Mouse (Mus musculus) megakaryocyte-erythroid progenitor cell, adult 5-6 weeks (primary cell): ENCODE measurements around the gene Myzap. TPM values are rescaled to one million over a fixed set of nuclear protein-coding genes. Genes with fewer than 3 reads are reported as not detected.
A peak's percentile ranks its signal among the peaks of the same experiment; 100 is the strongest.

Experiments
- ATAC-seq: replicated peaks from 2 replicates; pipeline ENCODE4 v1.8.0; 2016; ENCODE audit warnings: mild to moderate bottlenecking, inconsistent platforms; ENCODE audit not compliant: severe bottlenecking, poor library complexity, low FRiP score, low TSS enrichment
- total RNA-seq, 2 experiments: library from RNA; stranded (forward) in 1 of 2; stranded (reverse) in 1 of 2; fragments of 200-1000, 215-1000 nt in 1 of 2; fragments of >200 nt in 1 of 2; fragmentation: Nextera tagmentation in 1 of 2; gene quantifications; 2 replicates each; pipeline ENCODE4 v1.2.3; 2014 to 2017

Gene Myzap
- total RNA-seq, 2 experiments from 2014 or later = not detected

- no peak for ATAC-seq
Measured at GRCm38 (mm10) chr9:71557737-71558136, 34.4 kb downstream of the Myzap start.

- no peak for ATAC-seq
Measured at GRCm38 (mm10) chr9:71554001-71554400, 38.2 kb downstream of the Myzap start.

GRCm38 (mm10) chr9:71550176-71550575 lies 42.0 kb downstream of the Myzap start:
- ATAC-seq = no peak

GRCm38 (mm10) chr9:71547704-71548275 lies 44.4 kb downstream of the Myzap start:
- ATAC-seq = no peak

GRCm38 (mm10) chr9:71544831-71545230 lies 47.3 kb downstream of the Myzap start:
- ATAC-seq = no peak

GRCm38 (mm10) chr9:71543443-71544222 lies 48.5 kb downstream of the Myzap start:
- ATAC-seq = peak; percentile 88

- no peak for ATAC-seq
Measured at GRCm38 (mm10) chr9:71542292-71542691, 49.9 kb downstream of the Myzap start.

- ATAC-seq = no peak
Measured at GRCm38 (mm10) chr9:71540739-71541138, 51.4 kb downstream of the Myzap start.

GRCm38 (mm10) chr9:71535730-71536129 lies 56.4 kb downstream of the Myzap start:
- ATAC-seq = no peak

GRCm38 (mm10) chr9:71535036-71535435 lies 57.1 kb downstream of the Myzap start:
- ATAC-seq = no peak

GRCm38 (mm10) chr9:71529960-71530359 lies 62.2 kb downstream of the Myzap start:
- no peak for ATAC-seq

- ATAC-seq = no peak
Measured at GRCm38 (mm10) chr9:71527438-71527837, 64.7 kb downstream of the Myzap start.

GRCm38 (mm10) chr9:71523901-71524300 lies 68.3 kb downstream of the Myzap start:
- ATAC-seq = no peak

GRCm38 (mm10) chr9:71519836-71520235 lies 72.3 kb downstream of the Myzap start:
- no peak for ATAC-seq

GRCm38 (mm10) chr9:71517487-71517886 lies 74.7 kb downstream of the Myzap start:
- ATAC-seq = no peak

- no peak for ATAC-seq
Measured at GRCm38 (mm10) chr9:71515862-71516261, 76.3 kb downstream of the Myzap start.

GRCm38 (mm10) chr9:71513566-71513965 lies 78.6 kb downstream of the Myzap start:
- ATAC-seq = no peak

- no peak for ATAC-seq
Measured at GRCm38 (mm10) chr9:71512899-71513298, 79.3 kb downstream of the Myzap start.

- no peak for ATAC-seq
Measured at GRCm38 (mm10) chr9:71498391-71499182, 93.6 kb downstream of the Myzap start.

GRCm38 (mm10) chr9:71496637-71497036 lies 95.5 kb downstream of the Myzap start:
- ATAC-seq = no peak
